Mouse (Mus musculus): ENCODE results near the gene Fzr1.

- no peak for TF ChIP-seq POLR2A (IDR thresholded peaks at IDR 0.05; ENCODE audit: insufficient read depth, low read length)
- no peak for TF ChIP-seq CTCF (IDR thresholded peaks at IDR 0.05; ENCODE audit: low read depth, low read length)
Measured at GRCm38 (mm10) chr10:81321436-81321835, 56.9 kb downstream of the Fzr1 start.
